Mouse (Mus musculus) forebrain, embryonic 16.5 days (tissue): ENCODE data around the gene Mindy4b-ps. TPM values are rescaled to one million over a fixed set of nuclear protein-coding genes. Genes with fewer than 3 reads are reported as not detected.
A peak's percentile ranks its signal among the peaks of the same experiment; 100 is the strongest.

ENCODE experiments used
- ATAC-seq: fragments of 200-750 bp; cut with Nextera tagmentation; 2 replicates; pipeline ENCODE4 v1.8.0; 2017; ENCODE audit warnings: mild to moderate bottlenecking, moderate library complexity
- H3K27ac ChIP-seq: fragments of 300-500 bp; sonication (generic); 2 replicates; pipeline ENCODE4 v1.5.1; 2014; ENCODE audit warnings: low read length, control low read depth
- H3K27me3 ChIP-seq: fragments of 300-500 bp; sonication (generic); replicated peaks from 2 replicates; pipeline ENCODE4 v1.6.1; 2014; ENCODE audit warnings: low read length; ENCODE audit not compliant: control insufficient read depth, insufficient read depth
- H3K36me3 ChIP-seq: fragments of 300-500 bp; sonication (generic); 2 replicates; pipeline ENCODE4 v1.6.1; 2014; ENCODE audit not compliant: control insufficient read depth, insufficient read depth
- H3K4me1 ChIP-seq: fragments of 300-500 bp; sonication (generic); replicated peaks from 2 replicates; pipeline ENCODE4 v1.6.1; 2014; ENCODE audit warnings: low read length; ENCODE audit not compliant: control insufficient read depth, insufficient read depth
- H3K4me2 ChIP-seq: fragments of 300-500 bp; sonication (generic); 2 replicates; pipeline ENCODE4 v1.6.1; 2014; ENCODE audit warnings: mild to moderate bottlenecking, low read length, control low read depth
- H3K4me3 ChIP-seq: fragments of 300-500 bp; sonication (generic); replicated peaks from 2 replicates; pipeline ENCODE4 v1.5.1; 2014; ENCODE audit warnings: mild to moderate bottlenecking, low read length, control low read depth
- H3K9ac ChIP-seq: fragments of 300-500 bp; sonication (generic); replicated peaks from 2 replicates; pipeline ENCODE4 v1.6.1; 2014; ENCODE audit warnings: low read depth, low read length, control low read depth
- H3K9me3 ChIP-seq: fragments of 300-500 bp; sonication (generic); 2 replicates; pipeline ENCODE4 v1.6.1; 2016; ENCODE audit warnings: low read length; ENCODE audit not compliant: control insufficient read depth
- WGBS: fragments of 180-500 bp; shearing (Covaris S2); extraction: QIAGEN DNeasy Blood & Tissue Kit; methylation state at CpG from one replicate; pipeline ENCODE4 v1.1.7; 2014; 5-methylcytosine and 5-hydroxymethylcytosine counted together
- polyA plus RNA-seq: library from polyadenylated mRNA; unstranded; fragments of >200 nt; fragmentation: Nextera tagmentation; extraction: Ambion mirVana; gene quantifications from 2 replicates; pipeline ENCODE4 v1.2.1, GENCODE M21; 2015

Gene Mindy4b-ps
- polyA plus RNA-seq, 1 experiment from 2014 or later = not detected

GRCm38 (mm10) chr3:58798245-58798644 is 23.9 kb downstream of the Mindy4b-ps start:
- H3K4me3 ChIP-seq = no peak overlapping the region
- H3K9ac ChIP-seq = no peak overlapping the region
- H3K4me1 ChIP-seq = no peaks in the 10 kb centered on the region
- no peaks in the 10 kb centered on the region for H3K36me3 ChIP-seq
- 87% methylated on average over 8 of the region's 8 CpGs for WGBS
- no peak overlapping the region for H3K4me2 ChIP-seq
- no peak overlapping the region for H3K27ac ChIP-seq
- H3K27me3 ChIP-seq = no peaks in the 10 kb centered on the region
- no peaks in the 10 kb centered on the region for H3K9me3 ChIP-seq
- ATAC-seq = no peak

GRCm38 (mm10) chr3:58789473-58789872 is 32.6 kb downstream of the Mindy4b-ps start:
- H3K27me3 ChIP-seq = no peaks in the 10 kb centered on the region
- ATAC-seq = no peak
- no peak overlapping the region for H3K27ac ChIP-seq
- H3K9me3 ChIP-seq = no peaks in the 10 kb centered on the region
- no peak overlapping the region for H3K4me3 ChIP-seq
- H3K4me1 ChIP-seq = peaks cover 3% of the 10 kb centered on the region
- H3K9ac ChIP-seq = no peak overlapping the region
- H3K36me3 ChIP-seq = no peaks in the 10 kb centered on the region
- WGBS = 69% methylated on average over 7 of the region's 7 CpGs
- no peak overlapping the region for H3K4me2 ChIP-seq

GRCm38 (mm10) chr3:58789033-58789432 is 33.1 kb downstream of the Mindy4b-ps start:
- 82% methylated on average over 5 of the region's 5 CpGs for WGBS
- H3K27ac ChIP-seq = no peak overlapping the region
- no peaks in the 10 kb centered on the region for H3K27me3 ChIP-seq
- H3K9ac ChIP-seq = no peak overlapping the region
- no peak overlapping the region for H3K4me3 ChIP-seq
- ATAC-seq = no peak
- no peak overlapping the region for H3K4me2 ChIP-seq
- peaks cover 3% of the 10 kb centered on the region for H3K4me1 ChIP-seq
- H3K9me3 ChIP-seq = no peaks in the 10 kb centered on the region
- no peaks in the 10 kb centered on the region for H3K36me3 ChIP-seq

- Histone ChIP-seq H3K4me2 (no peak overlapping the region), H3K4me3 (no peak overlapping the region), H3K4me1 (peaks cover 3% of the 10 kb centered on the region), H3K9ac (no peak overlapping the region), H3K9me3 (no peaks in the 10 kb centered on the region), H3K27ac (no peak overlapping the region), H3K36me3 (no peaks in the 10 kb centered on the region), H3K27me3 (no peaks in the 10 kb centered on the region)
- no peak for ATAC-seq
- WGBS = 75% methylated on average over 4 of the region's 4 CpGs
Observed at GRCm38 (mm10) chr3:58786470-58786869, 35.6 kb downstream of the Mindy4b-ps start.

- peaks cover 3% of the 10 kb centered on the region for H3K4me1 ChIP-seq
- H3K27ac ChIP-seq = no peak overlapping the region
- no peak overlapping the region for H3K4me3 ChIP-seq
- no peaks in the 10 kb centered on the region for H3K27me3 ChIP-seq
- WGBS = 13% methylated on average over 10 of the region's 10 CpGs
- no peaks in the 10 kb centered on the region for H3K36me3 ChIP-seq
- H3K9ac ChIP-seq = no peak overlapping the region
- H3K4me2 ChIP-seq = 0 out of 2 replicates have a peak overlapping the region, but pooled peaks have one; percentile 2
- no peaks in the 10 kb centered on the region for H3K9me3 ChIP-seq
- peak; percentile 79 for ATAC-seq
Observed at GRCm38 (mm10) chr3:58785863-58786262, 36.2 kb downstream of the Mindy4b-ps start.

GRCm38 (mm10) chr3:58784219-58785092 is 37.7 kb downstream of the Mindy4b-ps start:
- Histone ChIP-seq H3K36me3 (no peaks in the 10 kb centered on the region), H3K4me2 (no peak overlapping the region), H3K4me3 (no peak overlapping the region), H3K9ac (no peak overlapping the region), H3K9me3 (no peaks in the 10 kb centered on the region), H3K27ac (no peak overlapping the region), H3K4me1 (peaks cover 3% of the 10 kb centered on the region), H3K27me3 (no peaks in the 10 kb centered on the region)
- WGBS = 33% methylated on average over 8 of the region's 8 CpGs
- no peak for ATAC-seq

- H3K4me3 ChIP-seq = no peak overlapping the region
- no peak overlapping the region for H3K27ac ChIP-seq
- peak; percentile 16; the same call in 1 of the 2 replicates for ATAC-seq
- H3K27me3 ChIP-seq = no peaks in the 10 kb centered on the region
- H3K36me3 ChIP-seq = no peaks in the 10 kb centered on the region
- H3K4me1 ChIP-seq = peaks cover 3% of the 10 kb centered on the region
- no peak overlapping the region for H3K9ac ChIP-seq
- 51% methylated on average over 8 of the region's 8 CpGs for WGBS
- no peak overlapping the region for H3K4me2 ChIP-seq
- H3K9me3 ChIP-seq = no peaks in the 10 kb centered on the region
Observed at GRCm38 (mm10) chr3:58783602-58784218, 38.4 kb downstream of the Mindy4b-ps start.

GRCm38 (mm10) chr3:58756429-58756828 is 65.7 kb downstream of the Mindy4b-ps start:
- Histone ChIP-seq H3K27me3 (no peaks in the 10 kb centered on the region), H3K4me3 (no peak overlapping the region), H3K27ac (no peak overlapping the region), H3K4me1 (no peaks in the 10 kb centered on the region), H3K9me3 (no peaks in the 10 kb centered on the region), H3K4me2 (no peak overlapping the region), H3K36me3 (no peaks in the 10 kb centered on the region), H3K9ac (no peak overlapping the region)
- no peak for ATAC-seq
- 35% methylated on average over 1 of the region's 1 CpGs for WGBS

GRCm38 (mm10) chr3:58755769-58756168 is 66.3 kb downstream of the Mindy4b-ps start:
- H3K27ac ChIP-seq = no peak overlapping the region

More at GRCm38 (mm10) chr3:58755769-58756168, 66.3 kb downstream of the Mindy4b-ps start:
- 90% methylated on average over 1 of the region's 1 CpGs for WGBS
- Histone ChIP-seq H3K4me1 (no peaks in the 10 kb centered on the region), H3K9ac (no peak overlapping the region), H3K27me3 (no peaks in the 10 kb centered on the region), H3K4me2 (no peak overlapping the region), H3K36me3 (no peaks in the 10 kb centered on the region), H3K9me3 (no peaks in the 10 kb centered on the region), H3K4me3 (no peak overlapping the region)
- ATAC-seq = no peak
